Mouse (Mus musculus): Measurements from ENCODE around the gene Csnk1g2.

- TF ChIP-seq CTCF (IDR thresholded peaks at IDR 0.05; ENCODE audit: low read depth) (peak; percentile 94), EP300 (optimal IDR thresholded peaks at IDR 0.05) (no peak)
Observed at GRCm38 (mm10) chr10:80578131-80578750, 44.4 kb upstream of the Csnk1g2 start.
